Mouse (Mus musculus) neural tube, embryonic 12.5 days (tissue): ENCODE measurements around the gene Gm15013. TPM values are rescaled to one million over a fixed set of nuclear protein-coding genes. Genes with fewer than 3 reads are reported as not detected.
"Not testable (repeated sequence)": the region's sequence is repeated elsewhere in the genome, so short reads cannot be mapped to it uniquely, and the experiment has no call there.

Experiments
- ATAC-seq: fragments of 200-750 bp; cut with Nextera tagmentation; 2 replicates; pipeline ENCODE4 v1.8.0; 2017; ENCODE audit warnings: low read depth, mild to moderate bottlenecking, moderate TSS enrichment, moderate library complexity; ENCODE audit not compliant: low FRiP score
- H3K27ac ChIP-seq: fragments of 300-500 bp; sonication (generic); 2 replicates; pipeline ENCODE4 v1.5.1; 2016
- H3K27me3 ChIP-seq: fragments of 300-500 bp; sonication (generic); replicated peaks from 2 replicates; pipeline ENCODE4 v1.6.1; 2016; ENCODE audit warnings: mild to moderate bottlenecking
- H3K36me3 ChIP-seq: fragments of 300-500 bp; sonication (generic); 2 replicates; pipeline ENCODE4 v1.6.1; 2016; ENCODE audit warnings: mild to moderate bottlenecking
- H3K4me1 ChIP-seq: fragments of 300-500 bp; sonication (generic); 2 replicates; pipeline ENCODE4 v1.6.1; 2016
- H3K4me2 ChIP-seq: fragments of 300-500 bp; sonication (generic); replicated peaks from 2 replicates; pipeline ENCODE4 v1.6.1; 2016; ENCODE audit warnings: mild to moderate bottlenecking
- H3K4me3 ChIP-seq: fragments of 300-500 bp; sonication (generic); 2 replicates; pipeline ENCODE4 v1.5.1; 2016
- H3K9ac ChIP-seq: fragments of 300-500 bp; sonication (generic); 2 replicates; pipeline ENCODE4 v1.6.1; 2016; ENCODE audit warnings: mild to moderate bottlenecking
- H3K9me3 ChIP-seq: fragments of 300-500 bp; sonication (generic); 2 replicates; pipeline ENCODE4 v1.6.1; 2016; ENCODE audit warnings: mild to moderate bottlenecking
- WGBS: fragments of 180-500 bp; shearing (Covaris S2); methylation state at CpG from one replicate; pipeline ENCODE4 v1.1.7; 2016; 5-methylcytosine and 5-hydroxymethylcytosine counted together
- polyA plus RNA-seq: library from polyadenylated mRNA; unstranded; fragments of >200 nt; fragmentation: Nextera tagmentation; extraction: Ambion mirVana; gene quantifications from 2 replicates; pipeline ENCODE4 v1.2.1, GENCODE M21; 2016

Gm15013 gene
- polyA plus RNA-seq = 0.25 and 0.37 TPM in 2 replicates

DNA sequence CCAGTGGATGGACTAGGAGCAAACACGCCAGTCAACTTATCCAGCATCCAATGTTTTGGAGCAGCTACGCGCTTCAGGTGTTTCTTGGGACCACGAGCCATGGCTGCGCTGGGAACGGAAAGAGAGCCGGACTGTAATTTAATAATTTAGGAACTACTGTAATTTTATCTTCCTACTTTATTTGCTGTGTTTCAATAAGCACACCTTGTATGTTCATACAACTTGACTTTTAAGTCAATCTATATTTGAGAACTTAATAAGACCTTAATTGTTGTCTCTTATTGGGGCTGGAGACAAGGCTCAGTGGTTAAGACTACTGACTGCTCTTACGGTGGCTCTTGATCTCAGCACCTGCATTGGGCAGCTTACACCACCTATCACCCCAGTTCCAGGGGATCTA, at the start of gene Gm15013:
Gene Gm15013, minus strand, starts transcription at position 101 of the 400 bp plus-strand sequence.
- H3K27ac ChIP-seq = no peak within 1 kb of the TSS
- no peak within 1 kb of the TSS for H3K4me2 ChIP-seq
- no peak within 1 kb of the TSS for H3K4me3 ChIP-seq
- H3K9me3 ChIP-seq = no peaks in the 10 kb centered on the region
- ATAC-seq = no peak
- 95% methylated on average over 8 of the region's 8 CpGs for WGBS
- H3K4me1 ChIP-seq = no peaks in the 10 kb centered on the region
- no peak within 1 kb of the TSS for H3K9ac ChIP-seq
- H3K36me3 ChIP-seq = no peaks in the 10 kb centered on the region
- H3K27me3 ChIP-seq = no peaks in the 10 kb centered on the region

DNA sequence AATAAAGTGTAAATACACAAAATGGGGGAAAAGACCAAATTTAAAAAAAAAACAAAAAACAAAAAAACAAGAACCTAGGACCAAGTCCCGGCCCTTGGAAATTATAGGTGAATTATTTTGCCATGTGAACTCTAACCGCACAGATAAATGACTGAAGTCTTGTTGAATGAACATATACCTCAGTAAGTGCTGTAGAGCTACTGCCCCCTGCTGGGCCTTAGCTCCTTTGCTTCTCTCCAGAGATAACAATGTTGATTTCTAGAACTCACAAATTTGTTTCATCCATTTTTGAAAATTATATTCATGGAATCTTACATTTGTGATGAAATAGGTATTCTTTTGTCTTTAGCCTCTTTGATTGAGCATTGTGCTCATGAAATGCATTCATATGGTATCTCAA, 48.3 kb upstream of the Gm15013 start:
- Histone ChIP-seq H3K4me1 (no peaks in the 10 kb centered on the region), H3K27me3 (no peaks in the 10 kb centered on the region), H3K36me3 (no peaks in the 10 kb centered on the region), H3K4me3 (no peak overlapping the region), H3K9ac (no peak overlapping the region), H3K4me2 (no peak overlapping the region), H3K9me3 (no peaks in the 10 kb centered on the region), H3K27ac (no peak overlapping the region)
- no peak for ATAC-seq
- WGBS = 82% methylated on average over 2 of the region's 2 CpGs

DNA sequence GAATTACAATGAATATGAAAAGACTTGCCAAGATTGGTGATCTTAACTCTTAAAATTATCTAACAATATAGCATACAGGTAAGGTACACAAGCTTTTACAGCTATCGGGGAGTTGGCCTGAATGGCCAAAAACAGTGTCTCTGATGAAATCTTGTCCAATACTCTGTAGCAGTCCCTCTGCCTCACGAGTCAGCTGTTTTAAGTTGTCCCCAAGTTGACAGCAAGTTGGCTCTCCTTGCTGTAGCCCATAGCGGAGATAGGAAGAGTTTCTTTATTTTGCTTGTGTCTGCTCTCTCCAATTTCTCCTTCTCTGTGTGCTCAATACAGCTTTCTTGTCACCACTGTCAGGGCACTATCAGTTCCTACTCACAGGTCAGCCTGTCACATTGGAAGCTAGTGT, 44.4 kb upstream of the Gm15013 start:
- not testable (repeated sequence) for H3K36me3 ChIP-seq, H3K4me3 ChIP-seq, ATAC-seq, H3K9ac ChIP-seq, H3K9me3 ChIP-seq, H3K27ac ChIP-seq, H3K4me1 ChIP-seq, H3K27me3 ChIP-seq, H3K4me2 ChIP-seq
- 80% methylated on average over 3 of the region's 3 CpGs for WGBS

DNA sequence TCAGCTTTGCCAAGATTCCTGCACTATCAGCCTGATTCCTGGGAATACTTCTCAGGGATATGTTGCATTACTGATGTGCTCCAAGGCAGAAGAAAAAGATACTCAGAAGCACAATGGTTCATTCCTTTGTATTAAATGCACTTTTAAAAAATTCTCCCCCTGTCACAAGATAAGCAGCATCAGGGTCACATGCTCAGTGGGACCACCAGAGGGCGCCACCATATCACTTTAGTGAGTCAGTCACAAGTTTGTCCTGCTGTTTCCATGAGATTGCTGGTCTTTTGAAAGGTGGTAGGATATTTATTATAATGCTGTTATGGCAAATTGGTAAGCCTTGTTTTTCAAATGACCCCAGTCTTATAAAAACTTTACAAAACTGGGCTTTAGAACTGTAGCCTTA, 37.6 kb upstream of the Gm15013 start:
- 4% methylated on average over 1 of the region's 1 CpGs for WGBS
- Histone ChIP-seq H3K9ac (no peak overlapping the region), H3K36me3 (no peaks in the 10 kb centered on the region), H3K27me3 (no peaks in the 10 kb centered on the region), H3K4me3 (no peak overlapping the region), H3K4me1 (no peaks in the 10 kb centered on the region), H3K27ac (no peak overlapping the region), H3K4me2 (no peak overlapping the region), H3K9me3 (no peaks in the 10 kb centered on the region)
- ATAC-seq = no peak

DNA sequence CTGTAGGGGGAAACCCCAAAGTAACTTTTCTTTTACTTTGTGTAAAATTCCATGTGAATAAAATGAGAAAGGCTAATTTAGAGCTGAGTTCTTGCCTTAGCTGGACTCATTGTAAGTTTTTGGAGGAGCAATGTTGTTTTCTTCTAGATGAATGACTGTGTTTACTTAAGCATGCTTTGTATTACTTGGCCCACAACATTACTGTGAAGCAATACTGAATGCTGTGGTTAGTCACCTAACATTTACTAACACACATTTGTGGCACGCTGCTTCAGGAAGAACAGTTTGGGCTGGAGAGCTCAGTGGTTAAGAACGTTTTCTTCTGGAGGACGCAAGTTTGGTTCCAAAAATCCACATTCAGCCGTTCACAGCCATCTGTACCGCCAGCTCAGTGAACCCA, 22.8 kb upstream of the Gm15013 start:
- 88% methylated on average over 5 of the region's 5 CpGs for WGBS
- Histone ChIP-seq H3K27me3 (no peaks in the 10 kb centered on the region), H3K36me3 (no peaks in the 10 kb centered on the region), H3K9me3 (no peaks in the 10 kb centered on the region), H3K4me2 (no peak overlapping the region), H3K27ac (no peak overlapping the region), H3K4me1 (no peaks in the 10 kb centered on the region), H3K9ac (no peak overlapping the region), H3K4me3 (no peak overlapping the region)
- ATAC-seq = no peak

DNA sequence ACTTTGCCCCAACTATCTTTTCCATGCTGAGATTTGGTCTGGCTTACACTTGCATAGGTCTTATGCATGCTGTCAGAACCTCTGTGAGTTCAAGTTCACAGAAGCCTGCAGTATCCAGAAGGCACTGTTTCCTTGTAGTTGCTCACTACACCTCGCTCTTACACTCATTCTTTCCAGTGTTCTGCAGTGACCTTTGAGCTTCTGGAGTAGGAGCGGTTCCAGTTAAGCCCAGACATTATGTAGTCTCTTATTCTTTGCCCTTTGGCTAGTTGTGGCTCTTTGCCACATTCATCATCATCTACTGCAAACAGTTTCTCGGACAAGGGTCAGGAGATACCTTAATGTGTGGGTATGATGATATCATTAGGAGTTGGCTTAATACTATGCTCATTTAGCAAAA, 16.3 kb upstream of the Gm15013 start:
- Histone ChIP-seq H3K4me2 (no peak overlapping the region), H3K36me3 (no peaks in the 10 kb centered on the region), H3K27me3 (no peaks in the 10 kb centered on the region), H3K4me3 (no peak overlapping the region), H3K27ac (no peak overlapping the region), H3K4me1 (no peaks in the 10 kb centered on the region), H3K9ac (no peak overlapping the region), H3K9me3 (no peaks in the 10 kb centered on the region)
- no peak for ATAC-seq
- WGBS = 88% methylated on average over 3 of the region's 3 CpGs

DNA sequence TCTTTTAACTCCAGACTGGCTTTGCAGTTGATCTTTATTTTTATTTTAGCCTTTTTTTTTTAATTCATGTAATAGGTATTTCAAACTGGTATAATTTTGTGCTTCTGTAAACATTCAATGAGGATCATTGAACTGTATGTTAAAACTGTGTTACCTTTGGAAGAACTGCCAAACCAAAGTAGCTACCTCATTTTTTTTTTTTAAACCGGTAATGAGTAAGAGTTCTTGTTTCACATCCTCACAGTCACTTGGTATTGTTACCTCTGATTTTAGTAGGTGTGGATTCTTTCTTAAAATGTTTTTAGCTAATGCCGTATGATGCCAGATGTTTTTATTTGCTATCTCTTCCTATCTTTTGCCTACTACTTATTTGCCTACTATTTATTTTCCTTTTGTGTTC, 8.1 kb upstream of the Gm15013 start:
- 93% methylated on average over 2 of the region's 2 CpGs for WGBS

DNA sequence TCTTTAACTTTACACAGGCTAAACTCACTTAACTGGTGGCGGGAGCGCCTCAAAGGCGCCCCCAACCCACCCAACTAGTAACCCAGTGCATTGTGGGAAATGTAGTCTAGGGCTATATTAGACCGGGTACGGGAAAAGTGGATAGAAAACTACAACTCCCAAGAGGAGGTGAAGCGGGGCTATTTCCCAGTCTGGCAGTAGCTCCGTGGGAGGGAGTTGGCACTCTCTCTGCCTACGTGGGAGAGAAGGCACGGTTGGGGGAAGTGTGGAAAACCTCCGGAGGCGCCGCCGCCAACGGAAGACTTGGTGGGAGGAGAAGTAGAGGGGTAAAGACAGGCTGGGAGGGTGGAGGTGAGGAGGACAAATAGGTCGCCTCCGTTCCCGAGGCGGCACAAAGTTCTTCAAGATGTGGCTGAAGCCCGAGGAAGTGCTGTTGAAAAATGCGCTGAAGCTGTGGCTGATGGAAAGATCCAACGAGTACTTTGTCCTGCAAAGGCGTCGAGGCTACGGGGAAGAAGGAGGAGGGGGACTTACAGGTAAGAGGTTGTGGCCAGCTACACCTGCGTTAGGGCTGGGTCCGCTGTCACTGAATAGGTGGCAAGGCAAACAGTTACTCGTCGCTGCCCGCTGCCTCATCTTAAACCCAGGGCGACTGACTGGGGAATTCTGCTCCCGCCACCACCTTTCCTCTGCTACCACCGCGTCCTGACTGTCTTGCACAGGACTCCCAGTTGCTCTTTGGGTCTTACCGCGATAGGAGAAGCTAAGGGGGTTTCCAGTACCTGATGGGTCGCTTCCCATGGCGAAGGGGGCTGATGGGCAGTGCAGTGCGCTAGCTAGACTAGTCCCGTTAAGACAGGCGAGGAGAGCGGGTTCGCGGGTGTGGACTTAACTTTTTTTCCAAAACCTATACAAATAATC, 29.2 kb downstream of the Gm15013 start, which contains the start of gene Tbc1d8b:
Gene Tbc1d8b, plus strand, starts transcription at position 222 of the 921 bp plus-strand sequence.
- Histone ChIP-seq H3K4me3 (peak within 1 kb of the TSS; percentile 44), H3K9me3 (no peaks in the 10 kb centered on the region), H3K4me1 (no peaks in the 10 kb centered on the region), H3K27ac (no peak within 1 kb of the TSS), H3K36me3 (no peaks in the 10 kb centered on the region), H3K27me3 (0 out of 2 replicates have a peak, but pooled peaks cover 8% of the 10 kb centered on the region), H3K4me2 (peak within 1 kb of the TSS; percentile 68), H3K9ac (peak within 1 kb of the TSS; percentile 29; the same call in 1 of the 2 replicates)
- ATAC-seq = peak; percentile 100
- 18% methylated on average over 43 of the region's 43 CpGs for WGBS

More for the DNA sequence above, 8.1 kb upstream of the Gm15013 start:
- no peaks in the 10 kb centered on the region for H3K27me3 ChIP-seq
- no peak overlapping the region for H3K4me2 ChIP-seq
- H3K9ac ChIP-seq = no peak overlapping the region
- ATAC-seq = no peak
- H3K36me3 ChIP-seq = no peaks in the 10 kb centered on the region
- no peak overlapping the region for H3K27ac ChIP-seq
- no peak overlapping the region for H3K4me3 ChIP-seq
- no peaks in the 10 kb centered on the region for H3K4me1 ChIP-seq
- H3K9me3 ChIP-seq = no peaks in the 10 kb centered on the region

DNA sequence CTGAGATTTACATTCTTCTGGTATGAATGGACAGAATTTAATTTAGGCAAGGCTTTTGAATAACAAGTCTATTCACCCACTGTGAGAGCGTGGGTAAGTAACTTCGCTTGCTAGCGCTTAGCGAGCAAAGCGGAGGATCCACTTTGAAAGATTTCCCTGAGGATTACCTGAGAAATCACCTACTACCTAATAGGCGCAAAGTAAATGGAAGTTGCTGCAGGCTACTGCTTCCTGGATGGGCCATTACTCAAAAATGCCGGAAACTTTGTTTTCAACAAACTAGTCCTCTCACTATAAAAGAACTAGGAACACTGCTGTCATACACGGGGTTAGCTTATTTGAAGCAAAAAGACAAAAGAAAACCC, 29.9 kb downstream of the Gm15013 start:
- H3K9ac ChIP-seq = no peak overlapping the region
- 0 out of 2 replicates have a peak, but pooled peaks cover 8% of the 10 kb centered on the region for H3K27me3 ChIP-seq
- peak; percentile 32; the same call in 1 of the 2 replicates for ATAC-seq
- no peak overlapping the region for H3K27ac ChIP-seq
- H3K4me3 ChIP-seq = peak overlapping the region; percentile 44
- H3K4me2 ChIP-seq = peak overlapping the region; percentile 68
- no peaks in the 10 kb centered on the region for H3K4me1 ChIP-seq
- H3K36me3 ChIP-seq = no peaks in the 10 kb centered on the region
- WGBS = 16% methylated on average over 8 of the region's 8 CpGs
- H3K9me3 ChIP-seq = no peaks in the 10 kb centered on the region

DNA sequence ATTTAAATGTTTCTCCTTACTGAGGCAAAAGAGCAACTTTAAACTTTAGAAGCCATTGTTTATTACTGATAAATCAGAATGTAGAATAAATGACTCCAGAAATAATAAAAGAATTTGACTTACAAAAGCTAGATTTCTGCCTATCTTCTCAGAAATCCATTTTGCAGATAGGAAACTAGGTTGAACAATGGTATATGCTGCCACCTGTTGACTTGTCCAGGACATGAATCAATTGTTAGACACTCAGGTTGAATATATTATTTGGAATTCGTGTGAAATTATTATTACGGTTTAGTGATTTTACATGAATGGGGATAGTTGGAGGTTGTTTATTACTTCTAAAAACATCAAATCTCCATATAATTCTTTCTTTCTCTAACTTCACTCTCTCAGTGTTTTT, 48.5 kb downstream of the Gm15013 start:
- ATAC-seq = no peak
- no peaks in the 10 kb centered on the region for H3K27me3 ChIP-seq
- H3K4me2 ChIP-seq = no peak overlapping the region
- WGBS = 86% methylated on average over 2 of the region's 2 CpGs
- no peaks in the 10 kb centered on the region for H3K4me1 ChIP-seq
- no peaks in the 10 kb centered on the region for H3K9me3 ChIP-seq
- H3K9ac ChIP-seq = no peak overlapping the region
- no peak overlapping the region for H3K27ac ChIP-seq
- H3K36me3 ChIP-seq = no peaks in the 10 kb centered on the region
- H3K4me3 ChIP-seq = no peak overlapping the region
